Mouse (Mus musculus): ENCODE measurements around the gene Nr2c1. TPM values are rescaled to one million over a fixed set of nuclear protein-coding genes. Genes with fewer than 3 reads are reported as not detected.

Gene Nr2c1
- total RNA-seq, 2 experiments from 2014 or later = 0.38 to 2.8 TPM

DNA sequence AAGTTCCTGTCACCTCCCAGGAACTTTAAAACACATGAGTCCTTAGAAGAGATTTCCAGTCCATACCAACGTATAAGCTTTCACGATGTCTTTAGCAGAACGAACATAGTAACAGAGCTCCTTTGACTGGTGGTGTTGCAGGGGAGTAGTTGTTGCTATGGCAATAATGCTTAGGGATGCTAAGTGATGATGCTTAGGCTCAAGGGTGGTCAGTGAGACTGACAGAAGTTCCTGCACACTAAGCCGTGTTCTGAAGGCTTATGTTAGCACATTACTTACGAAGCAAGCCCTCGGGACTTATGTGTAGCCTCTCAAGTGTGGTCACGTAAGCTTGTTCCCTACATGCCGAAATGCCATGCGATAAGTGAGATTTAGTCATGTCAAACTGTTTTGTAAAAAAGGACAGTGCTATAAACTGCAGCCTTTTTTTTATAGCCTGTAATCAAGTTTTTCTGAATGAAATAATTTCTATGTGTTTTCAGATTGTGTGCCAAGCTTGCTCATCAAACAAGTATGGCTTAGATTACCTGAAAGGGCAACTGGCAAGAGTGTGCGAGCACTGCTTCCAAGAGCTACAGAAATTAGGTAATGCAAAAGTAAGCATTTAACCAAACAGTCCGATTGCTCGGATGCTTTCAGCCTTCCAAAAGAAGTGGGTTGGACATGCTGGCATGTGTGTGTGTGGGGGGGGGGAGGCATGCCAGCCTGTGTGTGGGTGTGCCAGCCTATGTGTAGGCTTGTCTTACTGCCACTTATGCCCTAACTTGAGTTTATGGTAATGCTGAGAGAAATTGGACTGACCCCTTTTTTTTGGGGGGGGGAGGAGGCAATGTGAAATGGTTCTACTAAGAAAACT is 13.1 kb upstream of the Nr2c1 start:
- no peak for ATAC-seq (replicated peaks; ENCODE audit: low FRiP score, poor library complexity, severe bottlenecking)

DNA sequence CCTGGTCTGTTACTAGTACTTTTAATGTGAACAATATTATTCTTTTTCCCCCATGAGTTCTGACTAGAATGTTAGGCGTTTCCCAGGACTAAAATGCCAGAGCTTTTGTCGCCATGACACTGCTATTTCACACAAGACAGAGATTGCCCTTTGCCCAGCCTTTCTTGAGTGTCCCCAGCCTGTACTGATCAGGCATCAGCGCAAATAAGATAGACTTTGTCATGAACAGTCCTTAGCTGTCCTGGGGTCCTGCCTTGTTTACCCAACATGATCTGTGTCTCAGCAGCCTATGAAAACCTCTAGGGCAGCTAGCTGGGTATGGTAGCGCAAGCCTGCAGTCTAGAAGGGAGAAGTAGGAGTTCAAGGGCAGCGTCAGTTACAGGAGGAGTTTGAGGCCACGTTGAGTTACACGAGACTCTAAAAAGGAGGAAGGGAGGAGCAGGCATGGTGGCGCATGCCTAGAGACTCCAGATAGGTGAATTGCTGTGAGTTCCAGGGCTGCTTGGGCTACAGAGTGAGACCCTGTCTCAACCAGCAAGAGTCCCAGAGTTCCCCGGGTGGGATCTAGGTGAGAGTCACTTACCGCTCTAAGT is 8.8 kb upstream of the Nr2c1 start:
- ATAC-seq (replicated peaks; ENCODE audit: low FRiP score, poor library complexity, severe bottlenecking) = no peak

GRCm38 (mm10) chr10:94140227-94140931 is 7.4 kb upstream of the Nr2c1 start:
- ATAC-seq (replicated peaks; ENCODE audit: low FRiP score, poor library complexity, severe bottlenecking) = no peak

- ATAC-seq (replicated peaks; ENCODE audit: low FRiP score, poor library complexity, severe bottlenecking) = no peak
These were observed 5.4 kb upstream of the Nr2c1 start for GRCm38 (mm10) chr10:94142427-94142826.

GRCm38 (mm10) chr10:94144581-94144980 is 3.2 kb upstream of the Nr2c1 start:
- no peak for ATAC-seq (replicated peaks; ENCODE audit: low FRiP score, poor library complexity, severe bottlenecking)

- no peak for ATAC-seq (replicated peaks; ENCODE audit: low FRiP score, poor library complexity, severe bottlenecking)
These were observed 450 bp upstream of the Nr2c1 start for GRCm38 (mm10) chr10:94147391-94147755.

DNA sequence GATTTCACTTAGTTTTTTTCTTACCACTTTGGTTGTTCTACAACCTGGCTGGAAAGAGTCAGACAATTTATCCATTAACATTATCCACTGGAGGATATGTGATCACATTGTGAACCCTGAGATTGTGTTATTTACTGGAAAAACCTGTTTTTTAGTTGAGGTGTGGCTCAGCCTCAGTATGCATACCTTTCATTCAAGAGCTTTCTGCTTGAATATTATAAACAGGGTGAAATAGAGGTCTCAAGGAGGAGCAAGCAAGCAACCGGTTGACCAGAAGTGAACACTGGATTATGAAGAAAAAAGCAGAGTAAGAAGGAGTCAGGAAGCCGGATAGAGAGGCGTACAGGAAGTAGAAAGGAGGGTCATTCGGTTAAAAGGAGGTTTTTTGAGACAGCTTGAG is 3.7 kb downstream of the Nr2c1 start:
- no peak for ATAC-seq (replicated peaks; ENCODE audit: low FRiP score, poor library complexity, severe bottlenecking)

GRCm38 (mm10) chr10:94153841-94154240 is 6.0 kb downstream of the Nr2c1 start:
- ATAC-seq (replicated peaks; ENCODE audit: low FRiP score, poor library complexity, severe bottlenecking) = no peak

GRCm38 (mm10) chr10:94158962-94159361 is 11.1 kb downstream of the Nr2c1 start:
- no peak for ATAC-seq (replicated peaks; ENCODE audit: low FRiP score, poor library complexity, severe bottlenecking)

DNA sequence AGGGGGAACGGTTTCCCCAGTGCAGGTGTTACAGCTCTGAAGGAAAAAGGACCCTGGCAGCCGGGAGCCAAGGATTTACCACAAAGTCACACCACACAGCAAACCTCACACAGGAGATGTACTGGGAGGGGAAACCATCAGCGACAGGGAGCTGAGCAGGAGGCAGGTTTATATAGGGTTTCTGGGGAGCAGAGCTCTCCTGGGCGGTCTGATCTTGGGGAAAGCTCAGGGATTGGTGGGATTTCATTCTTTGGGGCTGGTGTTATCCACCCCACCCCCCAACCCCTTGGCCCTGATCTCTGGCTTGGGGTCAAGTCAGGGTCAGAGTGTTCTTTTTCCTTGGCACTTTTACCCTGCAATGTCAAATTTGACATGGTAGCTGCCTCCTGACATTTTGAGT is 11.6 kb downstream of the Nr2c1 start:
- no peak for ATAC-seq (replicated peaks; ENCODE audit: low FRiP score, poor library complexity, severe bottlenecking)

- peak; percentile 70 for ATAC-seq (replicated peaks; ENCODE audit: low FRiP score, poor library complexity, severe bottlenecking)
These were observed 13.4 kb downstream of the Nr2c1 start for GRCm38 (mm10) chr10:94161051-94161765.

DNA sequence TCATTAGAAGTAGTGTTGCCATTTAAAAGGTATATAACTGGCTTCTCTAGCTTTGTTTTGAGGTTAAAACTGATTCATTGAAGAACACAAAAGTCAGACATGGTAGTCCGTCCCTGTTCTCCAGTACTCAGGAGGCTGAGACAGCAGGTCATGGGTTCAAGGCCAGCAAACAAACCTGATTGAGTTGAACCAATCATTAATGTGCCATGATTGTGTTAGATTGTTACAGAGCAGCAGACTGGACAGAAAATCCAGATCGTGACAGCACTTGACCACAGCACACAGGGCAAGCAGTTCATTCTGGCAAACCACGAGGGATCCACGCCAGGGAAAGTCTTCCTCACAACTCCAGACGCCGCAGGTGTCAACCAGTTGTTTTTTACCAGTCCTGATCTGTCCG is 14.2 kb downstream of the Nr2c1 start:
- no peak for ATAC-seq (replicated peaks; ENCODE audit: low FRiP score, poor library complexity, severe bottlenecking)

DNA sequence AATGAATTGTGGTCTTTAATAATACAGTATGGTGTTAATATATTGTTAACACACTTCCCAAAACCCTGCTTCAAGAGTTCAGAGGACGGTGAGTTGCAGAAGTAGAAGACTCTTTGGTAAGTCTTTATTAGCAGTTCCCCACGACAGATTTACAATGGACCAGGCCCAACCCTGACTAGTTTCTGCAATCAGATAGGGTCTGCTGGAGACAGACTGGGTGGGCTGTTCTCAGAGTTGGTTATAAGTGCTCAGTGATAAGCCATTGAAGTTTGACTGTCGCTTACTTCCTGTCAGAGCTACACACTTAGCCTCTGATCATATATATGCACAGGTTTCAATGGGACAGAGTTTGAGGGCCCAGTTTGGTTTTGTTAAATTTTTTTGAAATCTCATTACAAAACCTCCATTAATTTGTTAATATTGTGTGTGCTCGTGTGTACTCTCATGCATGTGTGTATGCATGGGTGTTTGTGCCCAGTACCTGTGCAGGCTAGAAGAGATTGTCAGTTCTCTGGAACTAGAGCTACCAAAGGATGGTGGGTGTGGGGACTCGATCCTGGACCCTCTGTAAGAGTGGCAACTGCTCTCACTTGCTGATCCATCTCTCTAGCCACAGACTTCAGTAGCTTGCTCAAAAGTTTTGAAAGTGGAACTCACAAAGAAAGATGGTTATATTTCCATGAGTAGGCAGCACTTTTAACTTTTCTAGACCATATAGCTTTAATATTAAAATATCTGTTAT is 16.5 kb downstream of the Nr2c1 start:
- no peak for ATAC-seq (replicated peaks; ENCODE audit: low FRiP score, poor library complexity, severe bottlenecking)

DNA sequence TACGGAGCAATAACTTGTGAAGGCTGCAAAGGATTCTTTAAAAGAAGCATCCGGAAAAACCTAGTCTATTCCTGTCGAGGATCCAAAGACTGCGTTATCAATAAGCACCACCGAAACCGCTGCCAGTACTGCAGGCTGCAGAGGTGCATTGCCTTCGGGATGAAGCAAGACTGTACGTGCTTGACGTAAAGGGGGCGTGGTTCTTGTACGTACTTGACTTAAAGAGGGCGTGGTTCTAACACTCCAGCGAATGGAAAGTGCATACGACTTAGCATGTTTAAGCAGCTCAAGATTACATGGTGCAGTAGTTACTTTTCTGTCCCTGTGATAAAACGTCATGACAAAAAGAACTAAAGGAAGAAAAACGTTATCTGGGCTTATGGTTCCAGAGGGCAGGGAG is 17.6 kb downstream of the Nr2c1 start:
- no peak for ATAC-seq (replicated peaks; ENCODE audit: low FRiP score, poor library complexity, severe bottlenecking)

- ATAC-seq (replicated peaks; ENCODE audit: low FRiP score, poor library complexity, severe bottlenecking) = no peak
These were observed 19.4 kb downstream of the Nr2c1 start for GRCm38 (mm10) chr10:94167051-94167750.

DNA sequence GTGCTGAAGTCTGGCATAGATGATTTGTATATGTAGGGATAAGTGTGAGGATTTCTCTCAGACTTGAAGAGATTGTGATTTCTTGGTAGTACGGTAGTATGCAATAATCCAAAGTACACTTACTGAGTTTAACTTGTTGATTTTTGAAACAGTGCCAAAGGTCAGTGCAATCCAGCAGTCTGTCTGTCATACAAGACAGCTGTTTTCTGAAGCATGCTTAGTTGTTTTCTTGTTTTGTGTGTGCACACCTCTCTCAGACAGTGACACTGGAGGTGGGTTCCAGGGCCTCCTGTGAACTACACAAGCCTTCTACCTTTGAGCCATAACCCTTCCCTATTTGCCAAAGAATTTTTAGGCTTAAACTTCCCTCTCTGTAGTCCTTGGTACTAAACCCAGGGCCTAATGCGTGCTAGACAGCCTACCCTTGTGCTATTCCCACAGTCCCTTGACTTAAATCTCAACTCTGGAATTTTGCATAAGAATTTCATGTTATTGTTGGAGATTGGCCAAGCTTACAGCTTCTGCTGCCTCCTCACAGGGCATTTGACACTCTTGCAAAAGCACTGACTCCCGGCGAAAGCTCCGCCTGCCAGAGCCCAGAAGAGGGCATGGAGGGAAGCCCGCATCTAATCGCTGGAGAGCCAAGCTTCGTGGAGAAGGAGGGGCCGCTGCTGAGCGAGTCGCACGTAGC is 23.8 kb downstream of the Nr2c1 start:
- ATAC-seq (replicated peaks; ENCODE audit: low FRiP score, poor library complexity, severe bottlenecking) = no peak

DNA sequence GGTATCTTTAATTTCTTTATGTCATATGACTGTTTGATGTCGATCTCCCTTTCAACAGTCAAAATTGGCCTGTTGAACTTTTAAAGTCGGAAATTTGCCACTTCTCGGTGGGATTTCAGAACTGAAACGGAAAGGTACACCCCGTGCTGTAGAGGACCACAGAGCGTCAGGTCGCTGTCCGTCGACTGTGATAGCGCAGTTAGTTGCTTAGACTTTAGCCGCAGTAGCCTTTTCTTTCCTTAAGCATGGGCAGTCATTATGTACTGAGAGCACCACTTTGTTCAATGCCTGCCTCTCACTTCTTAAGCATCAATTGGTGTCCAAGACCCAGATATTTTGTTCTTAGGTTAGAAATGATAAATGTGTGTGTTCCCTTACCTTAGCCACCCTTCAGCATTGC is 24.3 kb downstream of the Nr2c1 start:
- ATAC-seq (replicated peaks; ENCODE audit: low FRiP score, poor library complexity, severe bottlenecking) = no peak

- ATAC-seq (replicated peaks; ENCODE audit: low FRiP score, poor library complexity, severe bottlenecking) = no peak
These were observed 24.9 kb downstream of the Nr2c1 start for GRCm38 (mm10) chr10:94172706-94173105.

GRCm38 (mm10) chr10:94174652-94175051 is 26.8 kb downstream of the Nr2c1 start:
- no peak for ATAC-seq (replicated peaks; ENCODE audit: low FRiP score, poor library complexity, severe bottlenecking)
